Mouse (Mus musculus) midbrain, embryonic 14.5 days (tissue): ENCODE data around the gene Myt1l. TPM values are rescaled to one million over a fixed set of nuclear protein-coding genes. Genes with fewer than 3 reads are reported as not detected.

ENCODE experiments used
- ATAC-seq: fragments of 200-750 bp; cut with Nextera tagmentation; 2 replicates; pipeline ENCODE4 v1.8.0; 2017; ENCODE audit warnings: moderate number of reproducible peaks, moderate library complexity; ENCODE audit not compliant: low FRiP score, low TSS enrichment
- DNase-seq: peaks from one replicate; pipeline ENCODE4 v3.0.0-alpha.2; 2015
- H3K27ac ChIP-seq: fragments of 300-500 bp; sonication (generic); replicated peaks from 2 replicates; pipeline ENCODE4 v1.5.1; 2014; ENCODE audit warnings: mild to moderate bottlenecking, low read depth, low read length, moderate library complexity
- H3K27me3 ChIP-seq: fragments of 300-500 bp; sonication (generic); 2 replicates; pipeline ENCODE4 v1.6.1; 2014; ENCODE audit warnings: low read length, control low read depth, mixed read lengths; ENCODE audit not compliant: control insufficient read depth, insufficient read depth
- H3K36me3 ChIP-seq: fragments of 300-500 bp; sonication (generic); 2 replicates; pipeline ENCODE4 v1.6.1; 2014; ENCODE audit warnings: low read length, control low read depth; ENCODE audit not compliant: control insufficient read depth, insufficient read depth
- H3K4me1 ChIP-seq: fragments of 300-500 bp; sonication (generic); 2 replicates; pipeline ENCODE4 v1.6.1; 2014; ENCODE audit warnings: mild to moderate bottlenecking, antibody characterized with exemption, low read length, control low read depth; ENCODE audit not compliant: control insufficient read depth, insufficient read depth
- H3K4me2 ChIP-seq: fragments of 300-500 bp; sonication (generic); 2 replicates; pipeline ENCODE4 v1.6.1; 2014; ENCODE audit warnings: mild to moderate bottlenecking, low read length, moderate library complexity
- H3K4me3 ChIP-seq: fragments of 300-500 bp; sonication (generic); replicated peaks from 2 replicates; pipeline ENCODE4 v1.5.1; 2014; ENCODE audit warnings: low read depth, low read length
- H3K9ac ChIP-seq: fragments of 300-500 bp; sonication (generic); replicated peaks from 2 replicates; pipeline ENCODE4 v1.6.1; 2014; ENCODE audit warnings: mild to moderate bottlenecking, low read length, moderate library complexity
- H3K9me3 ChIP-seq: fragments of 300-500 bp; sonication (generic); 2 replicates; pipeline ENCODE4 v1.6.1; 2016; ENCODE audit warnings: low read length, control low read depth, mixed read lengths; ENCODE audit not compliant: control insufficient read depth
- WGBS: fragments of 180-500 bp; shearing (Covaris S2); extraction: QIAGEN DNeasy Blood & Tissue Kit; methylation state at CpG from one replicate; pipeline ENCODE4 v1.1.7; 2014; 5-methylcytosine and 5-hydroxymethylcytosine counted together
- polyA plus RNA-seq: library from polyadenylated mRNA; unstranded; fragments of >200 nt; fragmentation: Nextera tagmentation; extraction: Ambion mirVana; gene quantifications from 2 replicates; pipeline ENCODE4 v1.2.1, GENCODE M21; 2014

Myt1l gene
- polyA plus RNA-seq, 1 experiment from 2014 or later, result 250 TPM

DNA sequence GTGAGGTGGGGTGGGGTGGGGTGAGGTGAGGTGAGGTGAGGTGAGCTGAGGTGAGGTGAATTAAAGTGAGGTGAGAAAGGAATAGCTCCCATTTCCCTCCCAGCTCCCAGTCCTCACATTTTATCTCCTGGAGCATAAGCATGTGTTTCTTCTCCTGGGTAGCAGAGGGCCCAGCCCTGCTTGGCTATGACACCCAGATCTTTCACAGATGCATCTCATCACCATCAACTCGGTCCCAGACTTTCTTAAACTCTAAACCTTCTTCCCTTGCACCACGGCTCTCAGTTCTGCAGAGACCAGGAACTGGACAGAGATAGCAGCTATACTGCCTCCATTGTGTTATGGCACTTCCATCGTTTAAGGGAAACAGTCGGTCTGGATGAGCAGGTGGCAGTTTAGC lies 172.9 kb downstream of the Myt1l start:
- Histone ChIP-seq H3K9ac (no peak overlapping the region; the same call in 1 of the 2 replicates), H3K4me1 (peaks cover 67% of the 10 kb centered on the region), H3K9me3 (no peaks in the 10 kb centered on the region), H3K27me3 (no peaks in the 10 kb centered on the region), H3K36me3 (no peaks in the 10 kb centered on the region), H3K27ac (peak overlapping the region; percentile 90), H3K4me3 (no peak overlapping the region), H3K4me2 (no peak overlapping the region)
- no peak for DNase-seq
- ATAC-seq, result no peak
- 56% methylated on average over 4 of the region's 4 CpGs for whole genome bisulfite sequencing

DNA sequence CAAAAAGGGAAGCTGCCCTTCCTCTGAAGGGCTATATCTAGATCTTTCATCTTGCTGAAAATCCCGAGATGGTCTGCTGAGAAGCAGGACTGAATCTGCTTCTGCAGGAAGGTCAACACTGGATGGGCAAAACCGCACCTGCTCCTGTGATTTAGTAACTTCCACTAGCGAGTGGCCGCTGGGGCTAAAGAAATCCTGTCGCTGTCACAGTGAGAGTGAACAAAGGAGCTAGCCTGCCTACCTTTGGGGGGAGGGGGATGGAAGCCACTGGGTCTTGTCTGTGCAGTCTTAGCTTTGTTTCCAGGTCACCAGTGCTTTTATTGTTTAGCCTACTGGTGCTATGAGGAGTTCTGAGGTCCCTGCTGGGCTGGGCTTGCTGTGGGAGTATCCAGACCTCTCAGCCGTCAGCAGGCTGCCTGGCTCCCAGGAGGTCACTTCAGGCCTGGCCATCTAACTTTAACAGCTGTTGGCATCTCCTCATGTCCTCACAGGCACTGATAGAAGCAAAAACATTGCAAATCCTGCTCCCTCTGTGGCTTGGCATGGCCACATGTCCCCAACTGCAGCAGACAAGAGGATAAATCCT lies 173.6 kb downstream of the Myt1l start:
- H3K4me1 ChIP-seq, result peaks cover 61% of the 10 kb centered on the region
- peak; percentile 63 for DNase-seq
- no peaks in the 10 kb centered on the region for H3K27me3 ChIP-seq
- no peak overlapping the region for H3K4me2 ChIP-seq
- H3K9me3 ChIP-seq, result no peaks in the 10 kb centered on the region
- peak overlapping the region; percentile 32; the same call in 1 of the 2 replicates for H3K9ac ChIP-seq
- peak overlapping the region; percentile 90 for H3K27ac ChIP-seq
- H3K4me3 ChIP-seq, result no peak overlapping the region
- ATAC-seq, result no peak
- no peaks in the 10 kb centered on the region for H3K36me3 ChIP-seq
- 5% methylated on average over 6 of the region's 6 CpGs for WGBS

- peaks cover 55% of the 10 kb centered on the region for H3K4me1 ChIP-seq
- DNase-seq (peak; percentile 77), ATAC-seq (no peak; the same call in 1 of the 2 replicates)
- H3K4me2 ChIP-seq, result no peak overlapping the region
- no peaks in the 10 kb centered on the region for H3K36me3 ChIP-seq
- WGBS, result 32% methylated on average over 4 of the region's 4 CpGs
- no peaks in the 10 kb centered on the region for H3K9me3 ChIP-seq
- no peaks in the 10 kb centered on the region for H3K27me3 ChIP-seq
- no peak overlapping the region for H3K4me3 ChIP-seq
- no peak overlapping the region; the same call in 1 of the 2 replicates for H3K9ac ChIP-seq
- H3K27ac ChIP-seq, result peak overlapping the region; percentile 90
These were observed 174.4 kb downstream of the Myt1l start for GRCm38 (mm10) chr12:29702626-29703025.

DNA sequence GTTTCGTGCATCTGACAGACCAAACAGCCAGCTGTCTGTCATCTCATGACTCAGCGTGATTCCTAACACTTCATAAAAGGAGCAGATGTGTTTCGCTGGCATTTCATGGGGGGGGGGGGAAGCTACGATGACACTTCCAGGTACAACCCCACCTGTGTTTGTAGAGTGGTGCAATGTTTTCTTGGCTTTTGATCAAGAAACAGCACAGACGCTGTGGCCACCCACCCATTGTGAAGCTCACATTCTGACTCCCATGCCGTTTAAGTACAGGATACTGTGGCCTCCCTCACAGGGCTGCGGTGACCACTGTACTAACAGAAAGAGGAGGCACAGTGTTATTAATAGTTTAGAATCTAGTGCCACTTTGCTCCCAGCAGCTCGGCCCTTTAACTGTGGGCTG lies 175.4 kb downstream of the Myt1l start:
- Histone ChIP-seq H3K27ac (peak overlapping the region; percentile 90; the same call in 1 of the 2 replicates), H3K4me2 (no peak overlapping the region), H3K9ac (no peak overlapping the region), H3K36me3 (no peaks in the 10 kb centered on the region), H3K9me3 (no peaks in the 10 kb centered on the region), H3K4me3 (no peak overlapping the region), H3K27me3 (no peaks in the 10 kb centered on the region), H3K4me1 (peaks cover 50% of the 10 kb centered on the region)
- WGBS, result 84% methylated on average over 8 of the region's 8 CpGs
- ATAC-seq (no peak), DNase-seq (no peak)

- DNase-seq (no peak), ATAC-seq (no peak)
- Histone ChIP-seq H3K4me1 (peaks cover 20% of the 10 kb centered on the region), H3K27me3 (no peaks in the 10 kb centered on the region), H3K4me3 (no peak overlapping the region), H3K9me3 (no peaks in the 10 kb centered on the region), H3K4me2 (no peak overlapping the region), H3K36me3 (no peaks in the 10 kb centered on the region), H3K27ac (no peak overlapping the region), H3K9ac (no peak overlapping the region)
- WGBS, result 80% methylated on average over 3 of the region's 3 CpGs
These were observed 178.9 kb downstream of the Myt1l start for GRCm38 (mm10) chr12:29707094-29707493.

DNA sequence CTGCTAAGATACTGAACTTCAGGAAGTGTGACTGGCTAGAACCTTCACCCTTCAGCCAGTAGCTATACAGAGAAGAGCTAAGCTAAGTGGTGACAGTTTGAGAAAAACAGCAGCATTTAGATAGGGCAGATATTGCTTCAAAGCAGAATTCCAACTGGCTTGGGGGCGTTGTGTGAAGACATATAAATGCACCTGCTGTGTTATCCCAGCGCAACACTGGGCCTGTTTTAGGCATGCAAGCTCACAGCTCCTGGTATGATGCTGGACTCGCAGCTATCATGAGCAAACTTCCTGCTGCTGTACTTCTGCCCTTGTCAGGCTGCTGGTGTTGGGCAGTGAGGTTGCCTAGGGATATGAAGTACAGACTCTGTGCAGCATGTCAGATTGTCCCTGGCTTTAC lies 180.0 kb downstream of the Myt1l start:
- no peak overlapping the region for H3K4me2 ChIP-seq
- H3K36me3 ChIP-seq, result no peaks in the 10 kb centered on the region
- peaks cover 9% of the 10 kb centered on the region for H3K4me1 ChIP-seq
- no peak for ATAC-seq
- DNase-seq, result no peak
- H3K27ac ChIP-seq, result no peak overlapping the region
- H3K27me3 ChIP-seq, result no peaks in the 10 kb centered on the region
- no peaks in the 10 kb centered on the region for H3K9me3 ChIP-seq
- H3K9ac ChIP-seq, result no peak overlapping the region
- WGBS, result 79% methylated on average over 3 of the region's 3 CpGs
- no peak overlapping the region for H3K4me3 ChIP-seq

DNA sequence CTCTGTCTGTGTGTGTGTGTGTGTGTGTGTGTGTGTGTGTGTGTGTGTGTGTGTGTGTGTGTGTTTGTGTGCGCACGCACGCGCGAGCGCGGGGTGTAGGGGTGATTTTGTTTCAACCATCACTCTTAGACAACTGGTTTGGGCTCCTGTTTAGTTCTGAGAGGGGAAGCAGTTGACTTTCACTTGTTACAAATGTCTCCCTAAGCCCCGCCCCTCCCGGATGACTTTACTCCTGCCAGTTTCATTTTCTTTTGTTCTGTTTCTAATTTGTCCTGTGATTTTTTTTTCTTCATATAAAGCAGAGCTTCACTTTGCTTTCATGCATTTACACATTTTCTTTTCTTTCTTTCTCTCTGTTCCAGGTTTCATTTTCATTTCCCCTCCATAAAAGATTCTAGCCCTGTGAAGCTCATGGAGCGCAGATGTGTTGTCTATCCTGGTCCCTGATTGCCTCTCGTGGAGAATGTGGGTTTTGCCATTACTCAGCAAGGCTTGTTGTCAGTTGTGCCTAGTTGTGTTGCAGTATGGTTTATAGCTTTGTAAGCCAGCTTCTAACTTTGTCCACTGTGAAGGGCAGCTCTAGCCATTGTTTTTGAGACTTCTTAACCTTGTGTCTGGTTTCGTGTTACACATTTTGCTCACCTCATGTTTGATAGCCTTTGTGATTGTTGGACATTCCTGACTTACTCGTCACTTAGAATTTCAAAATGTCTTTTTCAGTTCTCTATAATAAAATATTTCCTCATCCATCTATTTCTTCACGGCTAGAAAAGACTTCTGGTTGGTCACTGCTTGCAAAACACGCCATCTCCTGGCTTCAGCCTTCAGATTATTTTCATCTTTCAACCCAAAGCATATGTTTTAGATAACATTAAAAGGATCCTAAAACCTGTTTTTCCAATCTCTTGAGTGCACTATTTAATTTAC lies 184.9 kb downstream of the Myt1l start:
- 86% methylated on average over 15 of the region's 15 CpGs for WGBS

GRCm38 (mm10) chr12:29723722-29724338 lies 195.6 kb downstream of the Myt1l start:
- H3K4me3 ChIP-seq, result no peak overlapping the region
- H3K27me3 ChIP-seq, result no peaks in the 10 kb centered on the region
- H3K36me3 ChIP-seq, result no peaks in the 10 kb centered on the region
- DNase-seq (peak; percentile 67), ATAC-seq (0 out of 2 replicates have a peak, but pooled peaks have one; percentile 34)
- peaks cover 8% of the 10 kb centered on the region; the same call in 1 of the 2 replicates for H3K4me1 ChIP-seq
- H3K27ac ChIP-seq, result 0 out of 2 replicates have a peak overlapping the region, but pooled peaks have one; percentile 9
- H3K9me3 ChIP-seq, result no peaks in the 10 kb centered on the region
- no peak overlapping the region for H3K4me2 ChIP-seq
- WGBS, result 58% methylated on average over 17 of the region's 17 CpGs
- H3K9ac ChIP-seq, result no peak overlapping the region

More for the DNA sequence above, 184.9 kb downstream of the Myt1l start:
- Histone ChIP-seq H3K4me1 (0 out of 2 replicates have a peak, but pooled peaks cover 3% of the 10 kb centered on the region), H3K27me3 (no peaks in the 10 kb centered on the region), H3K36me3 (no peaks in the 10 kb centered on the region), H3K27ac (no peak overlapping the region), H3K9me3 (no peaks in the 10 kb centered on the region), H3K9ac (no peak overlapping the region), H3K4me3 (no peak overlapping the region), H3K4me2 (no peak overlapping the region)
- DNase-seq (no peak), ATAC-seq (no peak)
